Mouse (Mus musculus): ENCODE measurements at regions not wholly inside any gene's neighbourhood (a gene's known extent, or its start where the extent isn't known, plus 50 kb on each side); places are given as distances from the start of the nearest gene placed in this dataset.

- TF ChIP-seq GATA1 (IDR thresholded peaks at IDR 0.05; ENCODE audit: low read length) = no peak
Observed at GRCm38 (mm10) chr4:105844675-105845466, 55.2 kb downstream of the Gm12728 start.

- no peak for TF ChIP-seq GATA1 (IDR thresholded peaks at IDR 0.05; ENCODE audit: low read length)
Observed at GRCm38 (mm10) chr4:105853086-105853485, 63.4 kb downstream of the Gm12728 start.

- TF ChIP-seq GATA1 (IDR thresholded peaks at IDR 0.05; ENCODE audit: low read length) = no peak
Observed at GRCm38 (mm10) chr4:105859052-105859864, 69.6 kb downstream of the Gm12728 start.

GRCm38 (mm10) chr4:105860930-105861653 is 71.4 kb downstream of the Gm12728 start:
- TF ChIP-seq GATA1 (IDR thresholded peaks at IDR 0.05; ENCODE audit: low read length) = no peak

GRCm38 (mm10) chr4:105861654-105862037 is 72.0 kb downstream of the Gm12728 start:
- TF ChIP-seq GATA1 (IDR thresholded peaks at IDR 0.05; ENCODE audit: low read length) = no peak

GRCm38 (mm10) chr4:105870512-105870911 is 80.8 kb downstream of the Gm12728 start:
- no peak for TF ChIP-seq GATA1 (IDR thresholded peaks at IDR 0.05; ENCODE audit: low read length)

- no peak for TF ChIP-seq GATA1 (IDR thresholded peaks at IDR 0.05; ENCODE audit: low read length)
Observed at GRCm38 (mm10) chr4:105877246-105877645, 87.6 kb downstream of the Gm12728 start.

GRCm38 (mm10) chr4:105879891-105880290 is 90.2 kb downstream of the Gm12728 start:
- no peak for TF ChIP-seq GATA1 (IDR thresholded peaks at IDR 0.05; ENCODE audit: low read length)

GRCm38 (mm10) chr4:105884791-105885190 is 95.1 kb downstream of the Gm12728 start:
- TF ChIP-seq GATA1 (IDR thresholded peaks at IDR 0.05; ENCODE audit: low read length) = no peak

- TF ChIP-seq GATA1 (IDR thresholded peaks at IDR 0.05; ENCODE audit: low read length) = no peak
Observed at GRCm38 (mm10) chr4:105891438-105891837, 101.8 kb downstream of the Gm12728 start.

- no peak for TF ChIP-seq GATA1 (IDR thresholded peaks at IDR 0.05; ENCODE audit: low read length)
Observed at GRCm38 (mm10) chr4:105892065-105892464, 102.4 kb downstream of the Gm12728 start.

GRCm38 (mm10) chr4:105895116-105895515 is 105.4 kb downstream of the Gm12728 start:
- no peak for TF ChIP-seq GATA1 (IDR thresholded peaks at IDR 0.05; ENCODE audit: low read length)

- no peak for TF ChIP-seq GATA1 (IDR thresholded peaks at IDR 0.05; ENCODE audit: low read length)
Observed at GRCm38 (mm10) chr4:105898054-105898847, 108.6 kb downstream of the Gm12728 start.

GRCm38 (mm10) chr4:105904896-105905295 is 115.2 kb downstream of the Gm12728 start:
- TF ChIP-seq GATA1 (IDR thresholded peaks at IDR 0.05; ENCODE audit: low read length) = no peak

GRCm38 (mm10) chr4:105906411-105906810 is 116.7 kb downstream of the Gm12728 start:
- TF ChIP-seq GATA1 (IDR thresholded peaks at IDR 0.05; ENCODE audit: low read length) = no peak

Measured in G1E-ER4 (cell line).